Mouse (Mus musculus) 416B (cell line): ENCODE measurements around the gene Hs2st1.

Experiments used
- DNase-seq: peaks from one replicate; pipeline ENCODE4 v3.0.0; 2011; ENCODE audit warnings: low read depth

Gene Hs2st1

GRCm38 (mm10) chr3:144586731-144587130 is 16.8 kb upstream of the Hs2st1 start:
- no peak for DNase-seq

- no peak for DNase-seq
These were observed 15.0 kb upstream of the Hs2st1 start for GRCm38 (mm10) chr3:144584789-144585553.

GRCm38 (mm10) chr3:144583789-144584188 is 13.8 kb upstream of the Hs2st1 start:
- DNase-seq, result no peak

GRCm38 (mm10) chr3:144582306-144582705 is 12.3 kb upstream of the Hs2st1 start:
- DNase-seq, result no peak

- DNase-seq, result no peak
These were observed 11.9 kb upstream of the Hs2st1 start for GRCm38 (mm10) chr3:144581842-144582241.

- DNase-seq, result no peak
These were observed 10.3 kb upstream of the Hs2st1 start for GRCm38 (mm10) chr3:144580281-144580680.

GRCm38 (mm10) chr3:144579796-144580195 is 9.8 kb upstream of the Hs2st1 start:
- DNase-seq, result no peak

GRCm38 (mm10) chr3:144578921-144579320 is 8.9 kb upstream of the Hs2st1 start:
- no peak for DNase-seq

- DNase-seq, result no peak
These were observed 7.7 kb upstream of the Hs2st1 start for GRCm38 (mm10) chr3:144577366-144578340.

GRCm38 (mm10) chr3:144574256-144574655 is 4.3 kb upstream of the Hs2st1 start:
- no peak for DNase-seq

GRCm38 (mm10) chr3:144570816-144571487 is 971 bp upstream of the Hs2st1 start:
- no peak for DNase-seq

GRCm38 (mm10) chr3:144569401-144569971 is 495 bp downstream of the Hs2st1 start:
- DNase-seq, result peak; percentile 40

GRCm38 (mm10) chr3:144568861-144569361 is 1.1 kb downstream of the Hs2st1 start:
- peak; percentile 50 for DNase-seq

GRCm38 (mm10) chr3:144565212-144565611 is 4.8 kb downstream of the Hs2st1 start:
- DNase-seq, result no peak

GRCm38 (mm10) chr3:144563916-144564315 is 6.1 kb downstream of the Hs2st1 start:
- DNase-seq, result no peak

- peak; percentile 61 for DNase-seq
These were observed 8.3 kb downstream of the Hs2st1 start for GRCm38 (mm10) chr3:144561511-144562250.

- DNase-seq, result no peak
These were observed 11.7 kb downstream of the Hs2st1 start for GRCm38 (mm10) chr3:144558274-144558673.

GRCm38 (mm10) chr3:144556625-144557324 is 13.2 kb downstream of the Hs2st1 start:
- DNase-seq, result no peak

- no peak for DNase-seq
These were observed 14.8 kb downstream of the Hs2st1 start for GRCm38 (mm10) chr3:144555144-144555543.

- DNase-seq, result no peak
These were observed 15.5 kb downstream of the Hs2st1 start for GRCm38 (mm10) chr3:144554503-144554902.
